Mouse (Mus musculus): ENCODE data around the gene Rab36. TPM values are rescaled to one million over a fixed set of nuclear protein-coding genes. Genes with fewer than 3 reads are reported as not detected.

Gene Rab36
- 1 to 10 TPM; 1.1 to 3.5 TPM for polyA plus RNA-seq (2017; shearing (Covaris generic))

GRCm38 (mm10) chr10:75036883-75037379 is at the start of gene Rab36:
Gene Rab36 (plus strand): TSS chr10:75037058.

GRCm38 (mm10) chr10:75032395-75032794 is 4.5 kb upstream of the Rab36 start, which contains the start of gene Rsph14:
Gene Rsph14 (minus strand): TSS chr10:75032586.

GRCm38 (mm10) chr10:75060217-75060842 is 23.5 kb downstream of the Rab36 start, which contains the start of gene Bcr:
Gene Bcr (plus strand): TSS chr10:75060592.

Other genes starting within 250 kb of the Rab36 start
- gene Gnaz, start 69.9 kb upstream of the Rab36 start, polyA plus RNA-seq (2017; shearing (Covaris generic)): 1 to 10 TPM in 1 of 2 experiments, under 1 TPM in 1; 0.17 to 2.1 TPM
- gene Rsph14, start 4.5 kb upstream of the Rab36 start, polyA plus RNA-seq (2017; shearing (Covaris generic)): not detected
- gene Bcr, start 23.5 kb downstream of the Rab36 start, polyA plus RNA-seq (2017; shearing (Covaris generic)): 1 to 10 TPM; 3.1 to 5.2 TPM
- gene Specc1l, start 175.0 kb downstream of the Rab36 start, polyA plus RNA-seq (2017; shearing (Covaris generic)): 10 to 100 TPM; 46.4 to 59.1 TPM

Measured in inflammation-experienced regulatory T-cells (primary cell).